Mouse (Mus musculus): Measurements from ENCODE around the gene 4933430I17Rik.

DNA sequence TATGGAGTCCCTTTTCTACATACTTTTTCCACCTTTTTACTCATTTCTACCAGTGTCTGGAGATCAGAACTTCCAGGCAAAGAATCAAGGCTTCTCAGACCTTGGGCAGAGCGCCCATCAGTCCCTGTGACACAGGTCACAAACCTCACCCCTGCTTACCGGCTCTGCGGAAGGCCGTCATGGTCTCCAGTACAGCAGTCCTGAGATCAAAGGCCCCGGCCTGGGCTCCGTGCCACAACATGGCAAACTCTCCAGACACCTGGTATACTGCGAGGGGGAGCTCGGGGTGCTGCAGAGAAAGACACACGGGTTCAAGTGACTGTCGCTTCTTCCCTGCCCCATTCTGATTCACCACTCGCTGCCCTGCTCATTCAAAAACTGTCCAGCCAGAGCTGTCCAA is 15.2 kb upstream of the 4933430I17Rik start:
- TF ChIP-seq CTCF (IDR thresholded peaks at IDR 0.05; ENCODE audit: control insufficient read depth, insufficient read depth, insufficient replicate concordance, low read depth, low read length) (no peak), POLR2A (IDR thresholded peaks at IDR 0.05; ENCODE audit: control insufficient read depth, low read depth, low read length) (no peak)
